Mouse (Mus musculus) ES-E14 (cell line): ENCODE data around the gene Fam181b.

ENCODE experiments used
- CHD2 ChIP-seq: IDR thresholded peaks from 2 replicates; pipeline ENCODE4 v1.6.1; 2014; ENCODE audit warnings: mild to moderate bottlenecking, low read depth, low read length, inconsistent platforms
- HCFC1 ChIP-seq: IDR thresholded peaks from 2 replicates; pipeline ENCODE4 v1.6.1; 2012; ENCODE audit warnings: low read length, inconsistent platforms, borderline replicate concordance; ENCODE audit not compliant: insufficient read depth
- MAFK ChIP-seq: IDR thresholded peaks from 2 replicates; pipeline ENCODE4 v1.6.1; 2014; ENCODE audit warnings: mild to moderate bottlenecking, low read depth, low read length, inconsistent platforms; ENCODE audit not compliant: insufficient read depth
- ZC3H11A ChIP-seq: IDR thresholded peaks from 2 replicates; pipeline ENCODE4 v1.6.1; 2012; ENCODE audit warnings: low read depth, mild to moderate bottlenecking, inconsistent platforms, low read length, borderline replicate concordance

DNA sequence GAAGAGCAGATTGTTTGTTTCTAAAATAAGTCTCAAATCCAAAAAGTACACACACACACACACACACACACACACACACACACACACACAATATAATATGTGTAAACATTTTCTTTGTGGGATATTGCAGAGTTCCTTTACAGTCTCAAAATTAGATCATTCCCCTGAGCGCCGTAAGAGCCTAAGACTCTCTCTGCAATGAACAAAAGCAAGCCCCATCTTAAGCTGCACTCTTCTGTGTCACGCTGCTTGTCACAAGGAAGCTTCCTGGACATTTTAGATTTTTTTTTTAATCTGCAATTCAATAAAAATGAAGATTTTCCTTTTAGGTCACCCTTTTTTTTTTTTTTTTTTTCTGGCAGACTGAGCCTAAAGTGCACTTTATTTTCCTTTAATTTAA, 17.9 kb upstream of the Fam181b start:
- TF ChIP-seq MAFK, result no peak
- TF ChIP-seq CHD2, result no peak
- no peak for TF ChIP-seq ZC3H11A
- no peak for TF ChIP-seq HCFC1
